Mouse (Mus musculus) midbrain, postnatal 0 days (tissue): Measurements from ENCODE around the gene Kcnk7. TPM values are rescaled to one million over a fixed set of nuclear protein-coding genes. Genes with fewer than 3 reads are reported as not detected.

Experiments
- ATAC-seq: fragments of 200-750 bp; cut with Nextera tagmentation; 2 replicates; pipeline ENCODE4 v1.8.0; 2017; ENCODE audit warnings: moderate number of reproducible peaks, mild to moderate bottlenecking, moderate TSS enrichment, moderate library complexity; ENCODE audit not compliant: low FRiP score
- DNase-seq: peaks from one replicate; pipeline ENCODE4 v3.0.0-alpha.2; 2015; ENCODE audit warnings: low spot score
- H3K27ac ChIP-seq: fragments of 300-500 bp; sonication (generic); 2 replicates; pipeline ENCODE4 v1.5.1; 2014; ENCODE audit warnings: low read depth, mild to moderate bottlenecking, low read length, mixed read lengths
- H3K27me3 ChIP-seq: fragments of 300-500 bp; sonication (generic); 2 replicates; pipeline ENCODE4 v1.6.1; 2014; ENCODE audit warnings: low read length, control low read depth, mixed read lengths; ENCODE audit not compliant: insufficient read depth
- H3K36me3 ChIP-seq: fragments of 300-500 bp; sonication (generic); 2 replicates; pipeline ENCODE4 v1.6.1; 2014; ENCODE audit warnings: low read length, control low read depth, mixed read lengths; ENCODE audit not compliant: insufficient read depth
- H3K4me1 ChIP-seq: fragments of 300-500 bp; sonication (generic); 2 replicates; pipeline ENCODE4 v1.6.1; 2014; ENCODE audit warnings: mild to moderate bottlenecking, control low read depth, antibody characterized with exemption, low read length, mixed read lengths; ENCODE audit not compliant: insufficient read depth
- H3K4me2 ChIP-seq: fragments of 300-500 bp; sonication (generic); 2 replicates; pipeline ENCODE4 v1.6.1; 2014; ENCODE audit warnings: low read depth, mild to moderate bottlenecking, low read length, mixed read lengths; ENCODE audit not compliant: poor library complexity, severe bottlenecking
- H3K4me3 ChIP-seq: fragments of 300-500 bp; sonication (generic); 2 replicates; pipeline ENCODE4 v1.5.1; 2014; ENCODE audit warnings: low read depth, mild to moderate bottlenecking, low read length, moderate library complexity
- H3K9ac ChIP-seq: fragments of 300-500 bp; sonication (generic); replicated peaks from 2 replicates; pipeline ENCODE4 v1.6.1; 2014; ENCODE audit warnings: mild to moderate bottlenecking, low read length, moderate library complexity, mixed read lengths; ENCODE audit not compliant: poor library complexity, severe bottlenecking
- H3K9me3 ChIP-seq: fragments of 300-500 bp; sonication (generic); 2 replicates; pipeline ENCODE4 v1.6.1; 2016; ENCODE audit warnings: low read length, control low read depth
- CTCF ChIP-seq: IDR thresholded peaks from 2 replicates; pipeline ENCODE4 v1.5.1; 2016; ENCODE audit warnings: antibody characterized with exemption, mild to moderate bottlenecking
- WGBS: fragments of 180-500 bp; shearing (Covaris S2); extraction: QIAGEN DNeasy Blood & Tissue Kit; methylation state at CpG from one replicate; pipeline ENCODE4 v1.1.7; 2014; 5-methylcytosine and 5-hydroxymethylcytosine counted together
- polyA plus RNA-seq: library from polyadenylated mRNA; unstranded; fragments of >200 nt; fragmentation: Nextera tagmentation; extraction: Ambion mirVana; gene quantifications from 2 replicates; pipeline ENCODE4 v1.2.1, GENCODE M21; 2015
- total RNA-seq: library from RNA; depleted of rRNA; stranded (reverse); fragments of >200 nt; gene quantifications from 2 replicates; pipeline ENCODE4 v1.2.3, GENCODE M21; 2014

Gene Kcnk7
- total and polyA plus RNA-seq, 2 experiments from 2014 or later: 0.47 TPM; not detected in 1

DNA sequence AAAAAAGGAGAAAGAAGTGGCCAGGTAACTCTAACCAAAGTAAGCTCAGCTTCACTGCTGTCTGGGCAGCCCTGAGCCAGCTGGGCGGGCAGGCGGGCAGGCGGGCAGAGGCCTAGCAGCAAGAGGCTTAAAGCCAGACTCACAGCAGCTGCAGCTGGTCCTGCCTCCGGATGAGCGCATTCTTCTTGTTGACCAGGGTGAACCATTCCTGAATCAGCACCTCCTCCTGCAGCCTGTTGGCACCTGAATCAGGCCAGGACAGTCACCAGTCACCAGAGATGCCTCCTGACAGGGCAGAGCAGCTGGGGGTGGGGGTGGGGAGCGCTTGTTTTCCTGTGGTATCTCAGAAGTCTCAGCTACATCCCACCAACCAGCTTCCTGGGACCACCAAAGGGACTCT is 5.9 kb downstream of the Kcnk7 start:
- TF ChIP-seq CTCF: no peak
- no peaks in the 10 kb centered on the region for H3K27me3 ChIP-seq
- H3K9me3 ChIP-seq: no peaks in the 10 kb centered on the region
- no peak overlapping the region for H3K4me2 ChIP-seq
- H3K27ac ChIP-seq: no peak overlapping the region
- DNase-seq: peak; percentile 33
- ATAC-seq: no peak
- peaks cover 32% of the 10 kb centered on the region for H3K36me3 ChIP-seq
- peaks cover 4% of the 10 kb centered on the region; the same call in 1 of the 2 replicates for H3K4me1 ChIP-seq
- 94% methylated on average over 6 of the region's 6 CpGs for WGBS
- no peak overlapping the region for H3K9ac ChIP-seq
- H3K4me3 ChIP-seq: no peak overlapping the region

DNA sequence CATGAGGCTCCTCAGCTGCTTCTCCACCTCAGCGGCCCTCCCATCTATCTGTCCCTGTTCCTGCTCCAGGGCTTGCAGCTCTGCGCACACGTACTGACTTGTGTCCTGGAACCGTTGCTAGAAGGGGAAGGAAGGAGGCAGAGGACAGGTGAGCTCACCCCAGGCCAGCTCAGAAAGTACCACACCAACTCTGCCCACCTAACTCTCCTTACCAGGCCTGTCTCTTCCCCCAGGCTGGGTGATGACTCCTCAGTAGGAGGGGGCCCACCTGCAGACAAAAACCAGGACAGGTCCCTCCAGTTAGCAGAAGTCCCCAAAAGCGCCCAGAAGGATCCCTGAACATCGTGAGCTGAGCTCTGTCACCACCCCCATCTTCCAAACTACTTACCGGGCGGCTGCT is 6.4 kb downstream of the Kcnk7 start:
- no peaks in the 10 kb centered on the region for H3K9me3 ChIP-seq
- DNase-seq (no peak), ATAC-seq (no peak)
- no peak overlapping the region for H3K9ac ChIP-seq
- H3K4me1 ChIP-seq: peaks cover 4% of the 10 kb centered on the region; the same call in 1 of the 2 replicates
- H3K4me2 ChIP-seq: no peak overlapping the region
- H3K4me3 ChIP-seq: no peak overlapping the region
- H3K36me3 ChIP-seq: peaks cover 32% of the 10 kb centered on the region
- TF ChIP-seq CTCF: no peak
- 81% methylated on average over 8 of the region's 8 CpGs for WGBS
- no peak overlapping the region for H3K27ac ChIP-seq
- no peaks in the 10 kb centered on the region for H3K27me3 ChIP-seq

DNA sequence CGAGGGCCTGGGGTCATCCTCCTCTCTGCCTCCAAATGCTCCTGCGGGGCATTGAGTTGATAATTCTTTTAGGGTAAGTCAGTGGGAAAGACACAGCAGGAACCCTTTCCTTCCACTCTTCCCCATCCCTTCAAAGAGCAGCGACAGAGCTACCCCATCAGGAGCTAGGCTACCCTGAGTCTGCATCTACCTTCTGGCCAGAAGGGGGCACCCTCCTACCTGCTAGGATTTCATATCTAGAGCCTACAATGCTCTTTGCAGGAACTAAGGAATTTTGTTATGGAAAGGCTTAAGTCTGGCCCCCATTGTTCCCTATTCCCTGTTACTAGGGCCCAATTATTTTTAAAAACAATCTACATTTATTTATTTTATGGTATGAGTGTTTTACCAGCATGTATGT is 7.1 kb downstream of the Kcnk7 start:
- H3K27ac ChIP-seq: no peak overlapping the region

DNA sequence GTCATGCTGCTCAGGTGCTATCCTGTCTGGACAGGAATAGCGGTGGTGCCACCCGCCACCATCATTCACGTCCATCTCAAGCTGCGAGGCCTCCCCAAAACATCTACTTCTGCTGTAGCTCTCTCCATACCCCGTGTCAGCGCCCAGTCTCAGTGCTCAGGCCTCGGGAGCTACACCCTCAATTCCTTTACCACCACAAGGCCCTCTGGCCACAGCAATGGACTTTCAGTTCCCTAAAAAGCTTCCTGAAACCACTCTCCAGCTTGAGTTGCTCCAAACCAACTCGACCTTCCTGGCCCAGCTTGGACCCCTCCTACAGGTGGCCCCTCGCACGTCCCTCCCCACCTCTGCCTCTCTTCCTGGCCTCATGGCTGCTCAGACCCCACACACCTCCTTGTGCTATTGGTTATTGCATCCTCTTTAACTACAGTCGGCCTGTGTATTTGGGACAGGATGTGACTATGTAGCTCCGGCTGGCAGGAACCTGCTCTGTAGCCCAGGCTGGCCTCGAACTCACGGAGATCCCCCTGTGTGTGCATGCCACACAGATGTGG is 7.8 kb downstream of the Kcnk7 start:
- no peaks in the 10 kb centered on the region for H3K27me3 ChIP-seq
- 93% methylated on average over 14 of the region's 14 CpGs for WGBS

More for the DNA sequence above, 7.1 kb downstream of the Kcnk7 start:
- Histone ChIP-seq H3K9me3 (no peaks in the 10 kb centered on the region), H3K9ac (no peak overlapping the region), H3K4me3 (no peak overlapping the region), H3K4me2 (no peak overlapping the region), H3K27me3 (no peaks in the 10 kb centered on the region), H3K4me1 (peaks cover 4% of the 10 kb centered on the region; the same call in 1 of the 2 replicates), H3K36me3 (peaks cover 32% of the 10 kb centered on the region)
- 15% methylated on average over 3 of the region's 3 CpGs for WGBS
- peak; percentile 79 for TF ChIP-seq CTCF
- ATAC-seq (no peak), DNase-seq (peak; percentile 69)

DNA sequence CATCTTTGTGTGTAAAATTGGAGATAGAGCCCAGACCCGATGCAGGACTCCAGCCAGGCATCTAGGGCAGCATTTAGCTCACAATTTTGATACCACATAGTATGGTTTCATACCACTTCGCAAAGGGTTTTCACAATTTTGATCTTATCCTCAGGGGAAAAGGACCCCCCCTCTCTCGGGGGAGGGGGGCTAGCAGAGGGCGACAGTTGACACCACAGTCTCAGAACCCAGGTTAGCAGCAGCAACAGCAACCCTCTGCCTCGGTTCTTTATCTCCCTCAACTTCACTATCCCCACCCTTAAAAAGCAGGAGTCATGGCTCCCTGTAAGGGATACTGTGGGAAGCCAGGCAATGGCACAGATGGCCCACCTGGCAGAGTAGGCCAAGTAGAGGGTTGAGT is 9.1 kb downstream of the Kcnk7 start:
- peak overlapping the region; percentile 74 for H3K4me2 ChIP-seq
- peaks cover 13% of the 10 kb centered on the region; the same call in 1 of the 2 replicates for H3K4me1 ChIP-seq
- no peak for ATAC-seq
- peak overlapping the region; percentile 23 for H3K4me3 ChIP-seq
- no peak overlapping the region for H3K9ac ChIP-seq
- WGBS: 73% methylated on average over 5 of the region's 5 CpGs
- H3K36me3 ChIP-seq: peaks cover 25% of the 10 kb centered on the region
- H3K27me3 ChIP-seq: no peaks in the 10 kb centered on the region
- no peak overlapping the region for H3K27ac ChIP-seq
- TF ChIP-seq CTCF: no peak
- no peaks in the 10 kb centered on the region for H3K9me3 ChIP-seq
- no peak for DNase-seq

More for the DNA sequence above, 7.8 kb downstream of the Kcnk7 start:
- Histone ChIP-seq H3K27ac (no peak overlapping the region), H3K4me3 (no peak overlapping the region), H3K36me3 (peaks cover 32% of the 10 kb centered on the region), H3K9ac (no peak overlapping the region), H3K4me1 (peaks cover 8% of the 10 kb centered on the region; the same call in 1 of the 2 replicates), H3K4me2 (no peak overlapping the region), H3K9me3 (no peaks in the 10 kb centered on the region)
- no peak for ATAC-seq
- no peak for DNase-seq
- no peak for TF ChIP-seq CTCF

DNA sequence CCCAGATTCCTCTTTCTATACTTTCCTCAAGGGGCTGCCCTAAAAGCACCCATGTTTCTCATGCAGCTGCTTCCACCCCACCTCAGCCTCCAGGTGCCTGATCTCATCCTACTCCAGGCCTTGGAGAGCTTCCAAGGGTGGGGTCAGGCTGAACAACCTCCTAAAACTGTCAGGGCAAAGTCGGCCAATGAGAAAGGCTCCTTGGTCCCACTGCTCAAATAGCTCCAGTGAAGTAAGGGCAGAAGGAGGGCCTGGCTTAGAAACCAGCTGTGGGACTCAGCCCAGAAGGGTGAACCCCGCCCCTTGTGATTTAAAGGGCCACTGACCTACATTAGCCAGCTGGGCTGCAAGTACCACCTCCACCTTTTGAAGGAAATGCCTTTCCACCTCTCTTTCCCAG is 9.6 kb downstream of the Kcnk7 start:
- H3K27me3 ChIP-seq: no peaks in the 10 kb centered on the region
- peak overlapping the region; percentile 60; the same call in 1 of the 2 replicates for H3K9ac ChIP-seq
- peaks cover 24% of the 10 kb centered on the region for H3K36me3 ChIP-seq
- 27% methylated on average over 2 of the region's 2 CpGs for WGBS
- H3K27ac ChIP-seq: no peak overlapping the region
- H3K4me3 ChIP-seq: peak overlapping the region; percentile 23
- peaks cover 13% of the 10 kb centered on the region; the same call in 1 of the 2 replicates for H3K4me1 ChIP-seq
- no peak for ATAC-seq
- no peaks in the 10 kb centered on the region for H3K9me3 ChIP-seq
- no peak for TF ChIP-seq CTCF
- no peak for DNase-seq
- peak overlapping the region; percentile 74 for H3K4me2 ChIP-seq
